Mouse (Mus musculus): Measurements from ENCODE around the gene Cped1.
A peak's percentile ranks its signal among the peaks of the same experiment; 100 is the strongest.

The Cped1 gene

DNA sequence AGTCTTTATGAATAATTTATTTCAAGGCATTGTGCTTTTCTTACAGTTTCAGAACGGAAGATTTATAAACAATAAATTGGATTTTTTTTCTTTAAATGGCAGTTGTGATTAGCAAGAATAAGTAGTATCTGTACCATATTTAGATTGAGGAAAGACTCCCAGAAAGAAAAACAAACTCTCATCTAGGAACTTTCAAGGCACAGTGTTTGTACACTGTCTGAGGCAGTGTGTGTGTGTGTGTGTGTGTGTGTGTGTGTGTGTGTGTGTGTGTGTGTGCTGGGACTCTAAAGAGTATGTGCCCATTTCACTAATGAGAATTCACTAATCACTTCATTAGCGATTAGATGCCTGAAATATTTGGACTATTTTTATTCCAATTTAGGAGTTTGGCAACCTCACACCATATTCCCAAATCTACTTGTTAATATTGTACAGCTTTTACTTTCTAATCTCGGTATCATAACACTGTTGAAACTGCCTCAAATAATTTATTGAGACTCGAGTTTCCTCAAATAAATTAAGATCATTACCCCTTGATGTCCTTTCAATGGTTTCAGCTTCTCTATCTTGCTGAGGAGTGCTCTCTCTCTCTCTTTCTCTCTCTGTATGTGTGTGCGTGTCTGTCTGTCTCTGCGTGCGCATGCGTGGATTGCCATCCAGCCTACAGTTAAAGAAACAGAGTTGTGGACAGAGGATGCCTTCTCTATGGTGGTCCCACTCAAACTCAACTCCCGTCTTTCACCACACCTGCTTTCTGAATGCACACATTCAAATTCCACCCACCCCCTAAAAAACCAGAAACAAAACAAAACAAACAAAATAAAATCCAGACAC lies 41.3 kb downstream of the Cped1 start:
- no peak for DNase-seq

DNA sequence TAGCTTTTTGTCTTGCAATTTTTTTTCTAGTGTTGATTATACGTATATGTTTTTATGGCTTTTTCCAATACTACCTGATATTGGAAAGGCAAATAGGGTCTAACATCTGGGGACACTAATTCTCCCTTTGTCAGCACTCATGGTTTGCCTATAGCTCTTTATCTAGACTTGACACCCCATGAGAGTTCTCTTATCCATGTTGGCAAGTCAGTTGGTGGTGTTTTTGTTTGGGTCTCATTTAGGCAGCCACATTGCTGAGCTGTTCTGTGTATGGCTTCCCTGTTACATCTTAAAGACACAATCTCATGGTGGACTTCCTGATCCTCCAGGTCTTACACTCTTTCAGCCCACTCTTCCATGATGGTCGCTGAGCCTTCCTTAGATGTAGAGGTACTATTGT lies 42.1 kb downstream of the Cped1 start:
- no peak for DNase-seq

DNA sequence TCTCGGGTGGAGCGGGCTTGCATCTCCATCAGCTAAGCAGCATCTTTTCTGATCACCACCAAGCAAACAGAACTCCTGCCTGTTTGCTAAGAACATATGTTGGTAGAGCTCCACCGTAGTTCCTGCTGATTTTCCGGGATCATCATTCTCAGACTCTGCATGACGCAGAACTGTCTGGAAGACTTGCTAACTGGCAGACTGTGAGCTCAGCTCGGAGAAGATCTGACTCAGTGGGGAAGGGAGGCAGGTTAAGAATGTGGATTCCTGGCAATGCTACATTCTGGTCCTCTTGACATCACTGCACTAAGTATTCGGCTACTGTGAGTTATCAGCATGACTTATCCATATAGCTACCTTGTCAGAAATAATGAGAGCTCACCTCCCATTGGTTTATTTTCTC lies 44.7 kb downstream of the Cped1 start:
- no peak for DNase-seq

DNA sequence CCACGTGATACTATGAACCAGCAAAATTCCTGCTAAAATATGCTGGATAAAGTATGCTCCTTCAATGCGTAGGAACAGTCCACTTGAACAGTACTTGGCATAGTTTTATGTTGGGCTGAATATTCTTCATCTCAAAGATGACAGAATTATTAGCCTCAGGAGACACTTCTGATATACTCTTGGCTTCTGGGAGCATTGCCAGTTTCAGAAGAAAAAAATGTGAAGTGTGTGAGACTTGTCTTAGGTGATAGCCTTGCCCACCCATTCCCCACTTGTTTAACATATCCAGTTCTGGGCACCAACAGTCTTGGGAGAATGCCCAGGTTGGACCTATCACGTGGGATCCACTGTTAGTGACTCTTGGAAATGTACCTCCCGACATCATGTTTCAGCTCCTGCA lies 47.5 kb downstream of the Cped1 start:
- DNase-seq: no peak

DNA sequence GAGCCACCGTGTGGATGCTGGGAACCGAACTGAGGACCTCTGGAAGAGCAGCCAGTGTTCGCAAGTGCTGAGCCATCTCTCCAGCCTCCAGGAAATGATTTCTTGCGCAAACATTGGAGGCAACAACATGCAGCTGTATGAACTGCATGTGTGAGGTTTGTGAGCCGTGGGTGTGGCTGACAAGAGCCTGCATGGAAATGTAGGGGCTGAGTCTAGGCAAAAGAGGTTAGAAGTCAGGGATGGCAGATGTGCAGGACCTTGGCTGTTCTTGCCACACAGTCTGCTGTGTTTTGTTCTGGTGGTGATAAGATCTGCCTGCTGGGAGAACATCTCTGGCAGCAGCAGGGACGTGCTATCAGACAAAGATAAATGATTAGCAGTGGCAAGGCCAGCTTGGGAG lies 49.7 kb downstream of the Cped1 start:
- no peak for DNase-seq

DNA sequence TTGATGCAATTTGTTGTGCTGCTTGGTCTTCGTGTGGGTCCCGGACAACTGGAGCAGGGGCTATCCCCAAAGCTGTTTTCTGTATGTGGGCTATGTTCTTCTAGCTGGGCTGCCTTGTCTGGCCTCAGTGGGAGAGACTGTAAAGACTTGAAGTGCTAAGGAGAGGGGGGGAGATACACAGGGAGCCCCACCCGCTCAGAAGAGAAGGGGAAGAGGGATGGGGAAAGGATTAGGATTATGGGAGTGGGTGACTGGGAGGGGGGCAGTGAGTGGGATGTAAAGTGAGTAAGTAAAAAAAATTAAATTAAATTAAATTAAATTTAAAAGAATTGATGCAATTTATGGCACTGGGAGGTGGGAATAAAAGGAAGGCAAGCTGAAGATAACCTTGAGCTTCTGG lies 50.2 kb downstream of the Cped1 start:
- no peak for DNase-seq

DNA sequence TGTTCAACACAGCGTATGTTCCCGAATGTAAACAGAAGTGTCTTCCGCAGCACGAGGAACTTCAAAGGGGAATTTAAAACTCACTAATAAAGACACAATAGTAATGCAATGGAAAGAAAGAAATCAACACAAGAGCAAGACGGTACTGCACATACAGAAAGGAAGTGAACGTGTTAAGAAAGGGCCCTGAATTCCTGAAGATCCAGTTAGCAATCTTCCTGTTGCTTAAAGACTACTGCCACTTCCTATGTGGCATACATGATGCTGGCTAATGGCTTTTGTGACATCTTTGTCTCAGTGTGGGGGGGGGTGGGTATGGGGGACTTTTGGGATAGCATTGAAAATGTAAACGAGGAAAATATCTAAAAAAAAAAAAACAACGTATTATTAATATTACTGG lies 50.7 kb downstream of the Cped1 start:
- DNase-seq: no peak

DNA sequence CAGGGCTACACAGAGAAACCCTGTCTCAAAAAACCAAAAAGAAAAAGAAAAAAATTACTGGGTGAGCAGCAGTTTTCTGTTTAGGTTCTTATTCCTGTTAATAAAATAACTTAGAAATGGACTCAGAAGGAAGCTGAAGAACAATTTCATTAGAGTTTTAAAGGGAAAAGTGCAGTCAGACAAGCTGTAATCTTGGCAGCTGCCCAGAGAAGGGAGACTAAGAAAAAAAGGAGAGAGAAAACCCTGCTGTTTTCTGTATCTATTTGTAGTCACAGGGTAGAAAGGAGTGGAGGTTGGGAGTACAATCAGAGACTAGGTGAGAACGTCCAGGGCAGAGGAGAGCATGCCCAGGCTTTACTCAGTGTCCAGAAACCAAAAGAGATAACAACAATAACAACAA lies 51.2 kb downstream of the Cped1 start:
- no peak for DNase-seq

DNA sequence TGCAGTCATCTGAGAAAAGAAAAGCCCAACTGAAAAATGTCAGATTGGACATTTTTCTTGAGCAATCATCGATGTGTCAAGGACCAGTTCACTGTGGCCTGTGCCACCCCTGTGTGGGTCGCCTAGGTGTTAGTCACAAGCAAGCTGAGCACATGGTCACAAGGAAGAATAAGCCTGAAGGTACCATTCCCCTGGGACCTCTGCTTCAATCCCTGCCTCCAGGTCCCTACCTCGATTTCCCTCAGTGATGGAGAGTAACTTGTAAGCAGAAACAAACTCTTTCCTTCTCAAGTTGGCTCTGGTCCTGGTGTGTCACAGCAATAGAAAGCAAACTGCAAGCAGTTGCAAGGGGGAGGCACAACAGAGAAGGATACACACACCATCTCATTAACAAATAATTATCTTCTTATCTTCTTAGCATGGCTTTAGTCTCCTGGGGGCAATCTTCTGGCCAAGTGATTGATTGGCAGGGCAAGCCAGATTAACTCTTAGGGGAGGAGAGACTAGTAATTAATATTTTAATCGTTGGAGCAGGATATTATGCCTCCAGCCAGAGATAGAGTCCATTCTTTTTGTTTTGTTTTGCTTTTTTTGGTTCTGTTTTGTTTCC lies 51.8 kb downstream of the Cped1 start:
- no peak for DNase-seq

DNA sequence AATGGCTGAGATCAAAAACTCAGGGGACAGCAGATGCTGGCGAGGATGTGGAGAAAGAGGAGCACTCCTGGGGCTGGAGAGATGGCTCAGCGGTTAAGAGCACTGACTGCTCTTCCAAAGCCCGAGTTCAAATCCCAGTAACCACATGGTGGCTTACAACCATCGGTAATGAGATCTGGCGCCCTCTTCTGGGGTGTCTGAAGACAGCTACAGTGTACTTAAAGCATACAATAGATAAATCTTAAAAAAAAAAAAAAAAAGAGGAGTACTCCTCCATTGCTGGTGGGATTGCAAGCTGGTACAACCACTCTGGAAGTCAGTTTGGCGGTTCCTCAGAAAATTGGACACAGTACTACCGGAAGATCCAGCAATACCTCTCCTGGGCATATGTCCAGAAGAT lies 54.0 kb downstream of the Cped1 start:
- DNase-seq: peak in 1 of 2 experiments; percentile 3

DNA sequence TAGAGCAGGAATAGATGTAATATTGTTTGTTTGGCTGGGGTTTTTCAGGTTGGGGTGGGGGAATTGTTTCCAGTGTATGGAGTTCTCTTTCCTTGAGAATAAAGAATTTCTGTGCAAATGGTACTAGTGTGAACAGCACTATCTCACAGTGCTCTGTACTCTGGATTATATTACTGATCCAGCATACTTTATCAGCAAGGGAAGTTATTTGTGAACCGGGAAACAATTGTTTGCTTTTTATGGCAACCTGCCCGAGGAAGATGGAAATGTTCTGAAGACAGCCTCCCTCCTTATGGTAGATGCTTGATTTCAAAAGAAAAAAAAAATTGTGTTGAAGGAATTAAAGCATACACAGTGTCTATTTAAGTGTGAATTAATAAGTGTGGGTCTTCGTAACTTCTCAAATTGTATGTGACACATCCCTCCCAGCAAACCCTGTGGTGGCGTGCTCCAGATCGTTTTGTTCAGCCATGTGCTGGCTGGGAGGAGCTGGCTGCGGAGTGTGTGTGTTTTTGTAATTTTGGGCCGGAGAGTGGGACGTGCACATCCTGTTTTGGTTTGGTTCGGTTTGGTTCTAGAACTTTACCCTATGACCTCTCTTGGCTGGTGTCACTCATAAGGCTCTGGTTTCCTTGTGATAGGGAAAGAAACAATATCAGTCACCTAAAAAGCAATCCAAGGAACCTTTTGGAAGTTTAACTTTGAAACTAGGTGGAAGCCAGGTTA lies 59.3 kb downstream of the Cped1 start:
- no peak for DNase-seq

DNA sequence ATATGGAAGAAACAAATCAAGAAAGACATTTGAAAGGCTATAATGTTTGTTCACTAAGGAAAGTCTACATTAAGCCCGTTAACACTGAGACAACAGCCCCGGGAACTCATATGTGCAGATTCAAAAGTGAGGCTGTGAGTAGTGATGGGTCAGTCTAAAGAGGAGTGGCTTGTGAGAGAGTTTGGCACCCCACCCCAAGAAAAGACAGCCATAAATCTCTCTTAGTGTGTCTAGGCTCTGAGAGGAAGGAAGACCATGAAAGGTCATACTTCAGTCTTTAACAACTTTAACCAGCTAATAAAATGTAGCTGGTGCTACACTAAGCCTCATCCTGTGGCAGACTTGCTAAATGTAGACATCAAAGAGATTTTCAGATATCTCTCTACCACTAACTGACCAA lies 61.4 kb downstream of the Cped1 start:
- DNase-seq: no peak

DNA sequence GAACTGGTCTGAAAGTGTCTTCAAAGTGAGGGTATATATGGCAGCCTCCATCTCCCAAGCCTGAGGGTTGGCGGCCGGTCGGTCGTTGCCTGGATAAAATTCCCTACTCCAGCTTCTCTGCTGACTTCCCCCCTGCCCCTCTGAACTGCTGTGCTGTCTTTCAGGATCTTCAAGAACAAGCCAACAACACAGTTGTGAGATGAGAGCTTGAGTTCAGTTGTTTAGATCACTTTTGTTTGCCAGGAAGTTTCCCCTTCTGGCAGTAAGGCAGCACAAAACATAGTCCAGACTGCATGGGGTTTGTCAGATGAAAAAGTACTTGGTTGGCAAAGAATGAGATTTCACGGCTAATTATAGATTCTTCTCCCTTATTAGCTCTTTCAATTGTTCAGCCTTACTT lies 63.4 kb downstream of the Cped1 start:
- no peak for DNase-seq

DNA sequence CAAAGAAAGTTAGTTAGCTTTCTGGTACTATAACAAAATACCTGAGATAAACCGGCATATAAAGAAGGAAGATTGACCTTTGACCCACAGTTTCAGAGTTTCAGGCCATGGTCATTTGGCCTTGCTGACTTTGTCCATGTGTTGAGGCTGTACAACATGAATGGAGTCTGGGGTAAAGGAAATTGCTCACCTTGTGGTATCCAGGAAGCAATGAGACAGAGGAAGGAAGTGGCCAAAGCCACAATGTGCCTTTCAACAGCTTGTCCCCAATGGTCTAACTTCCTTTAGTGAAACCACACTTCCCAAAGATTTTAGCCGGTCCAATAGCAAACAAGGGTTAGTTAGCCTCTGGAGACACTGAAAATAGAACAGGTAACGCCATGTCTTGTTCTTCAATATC lies 65.8 kb downstream of the Cped1 start:
- no peak for DNase-seq

DNA sequence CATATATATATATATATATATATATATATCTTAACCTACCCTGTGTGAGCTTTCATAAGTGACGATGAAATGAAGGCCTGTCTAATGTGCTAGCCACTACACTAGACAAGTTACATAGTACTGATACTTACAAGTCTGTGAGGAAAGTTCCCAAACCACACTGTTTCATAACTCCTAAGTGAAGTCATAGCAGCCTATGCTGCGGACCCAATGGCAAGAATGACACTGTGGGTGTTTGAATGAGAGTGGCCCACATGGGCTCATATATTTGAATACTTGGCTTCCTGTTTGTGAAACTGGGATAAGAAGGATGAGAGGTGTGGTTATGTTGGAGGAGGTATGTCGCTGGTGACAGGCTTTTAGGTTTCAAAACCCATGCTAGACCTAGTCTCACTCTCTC lies 67.3 kb downstream of the Cped1 start:
- no peak for DNase-seq

DNA sequence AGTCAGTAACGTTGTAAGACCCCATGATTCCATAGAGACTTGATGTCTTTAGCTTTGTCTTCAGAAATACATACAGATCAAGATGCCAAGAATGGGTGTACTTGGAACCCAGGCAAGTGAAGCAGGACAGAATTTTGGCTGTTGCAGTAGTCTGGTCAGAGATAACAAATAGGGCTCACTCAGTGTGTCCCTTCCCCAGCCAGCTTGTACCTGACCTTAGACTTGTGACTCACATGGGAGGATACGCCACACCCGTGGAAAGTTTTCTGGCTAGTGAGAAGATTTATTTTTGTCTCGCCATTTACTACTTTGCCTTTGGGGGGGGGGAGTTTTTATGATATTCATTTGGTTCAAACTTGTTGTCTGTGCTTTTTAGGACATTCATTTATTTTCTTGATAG lies 78.6 kb downstream of the Cped1 start:
- no peak for DNase-seq

DNA sequence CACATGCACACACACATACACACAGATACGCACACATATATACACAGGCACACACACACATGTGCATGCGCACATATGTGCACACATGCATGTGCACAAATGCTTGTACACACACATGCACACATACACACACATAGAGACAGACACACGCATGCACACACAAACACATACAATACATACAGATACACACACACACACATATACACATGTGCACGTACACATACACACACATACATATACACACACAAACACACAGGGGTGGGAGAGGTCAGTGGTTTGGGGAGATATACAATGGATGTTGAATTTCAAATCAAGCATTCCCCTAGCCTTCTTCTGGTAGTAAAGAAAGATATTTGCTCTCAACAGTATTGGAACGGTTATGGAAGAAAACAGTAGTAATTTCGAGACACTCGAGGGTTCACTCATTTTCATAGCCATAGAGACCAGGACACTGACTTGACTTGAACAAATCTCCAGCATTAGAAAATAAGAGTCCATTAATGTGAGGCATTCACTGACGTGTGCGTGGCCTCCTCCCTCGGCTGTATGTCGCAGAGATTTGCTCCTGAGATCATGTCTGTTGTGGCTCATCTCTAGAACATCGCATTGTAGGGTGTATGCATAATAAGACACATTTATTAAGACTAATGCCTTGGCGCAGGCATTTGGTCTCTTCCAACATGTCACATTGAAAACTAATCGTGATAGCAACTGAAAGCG lies 85.0 kb downstream of the Cped1 start:
- DNase-seq: no peak

DNA sequence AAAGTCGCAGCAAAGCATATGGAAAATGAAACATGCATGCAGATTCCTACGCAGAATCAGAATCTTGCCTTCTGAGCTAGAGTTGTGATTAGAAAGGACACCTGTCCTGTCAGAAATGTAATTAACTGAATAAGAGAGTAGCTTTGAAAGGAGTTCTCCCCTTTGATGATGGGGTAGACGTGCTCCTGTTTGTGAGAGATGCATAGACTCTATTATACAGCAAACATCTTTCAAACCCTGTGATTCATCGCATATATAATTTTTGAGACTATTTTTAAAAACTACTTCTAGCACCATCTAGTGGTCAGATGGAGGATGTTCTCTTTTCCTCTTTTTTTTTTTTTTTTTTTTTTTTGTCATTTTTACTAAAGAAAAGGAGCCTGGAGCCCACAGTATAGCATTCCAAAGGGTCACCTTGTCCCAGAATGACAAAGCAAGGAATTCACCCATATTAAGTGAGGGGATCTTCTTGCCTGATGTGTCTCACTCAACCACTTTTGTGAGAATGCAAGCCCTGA lies 85.7 kb downstream of the Cped1 start:
- no peak for DNase-seq

DNA sequence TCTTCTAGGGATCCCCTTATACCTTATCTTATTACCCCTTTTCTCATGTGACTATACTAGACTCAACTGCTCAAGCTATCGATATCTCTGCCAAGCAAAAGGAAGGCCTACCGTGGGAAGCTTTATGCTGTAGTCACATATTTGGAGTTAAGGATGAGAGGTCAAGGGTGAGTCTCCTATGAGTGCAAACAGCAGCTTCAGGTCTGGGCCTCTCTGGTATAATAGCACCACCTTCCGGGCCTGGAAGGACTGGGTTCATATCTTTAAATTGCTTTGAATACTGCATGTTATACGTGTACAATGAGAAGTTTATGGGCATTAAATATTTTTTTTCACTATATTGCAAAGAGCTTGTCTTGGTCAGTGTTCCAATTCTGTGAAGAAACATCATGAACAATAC lies 87.0 kb downstream of the Cped1 start:
- DNase-seq: no peak

DNA sequence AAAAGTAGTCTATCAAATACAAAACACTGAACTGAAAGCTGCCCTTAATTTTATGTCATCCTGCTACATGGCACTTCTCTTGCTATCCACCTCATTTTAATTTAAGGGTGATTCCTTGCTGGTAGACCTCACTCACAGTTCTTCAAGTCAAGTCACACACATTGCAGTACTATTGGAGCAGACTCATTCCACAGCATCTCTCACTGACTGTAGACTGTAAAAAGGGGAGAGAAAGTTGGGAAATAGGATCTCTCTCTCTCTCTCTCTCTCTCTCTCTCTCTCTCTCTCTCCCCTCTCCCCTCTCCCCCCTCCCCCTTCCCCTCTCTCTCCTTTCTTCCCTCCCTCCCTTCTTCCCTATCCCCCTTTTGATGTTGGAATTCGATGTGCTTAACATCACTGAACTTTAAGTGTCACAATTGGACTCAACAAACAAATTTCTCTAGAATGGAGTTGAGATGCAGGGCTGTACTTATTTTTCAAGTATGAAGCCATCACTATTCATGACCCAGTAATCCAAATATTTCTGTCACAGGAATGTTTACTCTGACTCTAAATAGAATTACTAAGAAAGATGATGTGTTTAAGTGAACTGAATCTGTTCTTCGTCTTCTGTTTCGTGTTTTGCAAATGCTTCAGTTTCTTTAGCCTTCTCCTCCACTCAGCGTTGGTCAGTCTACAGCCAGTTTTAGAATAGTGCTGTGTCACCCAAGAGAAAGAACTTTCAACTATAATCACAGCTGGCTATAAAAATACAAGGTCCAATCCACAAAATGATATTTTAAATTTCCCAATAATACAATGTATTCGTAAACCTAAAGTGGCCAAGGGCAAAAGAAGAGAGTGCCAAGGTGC lies 88.7 kb downstream of the Cped1 start:
- no peak for DNase-seq

DNA sequence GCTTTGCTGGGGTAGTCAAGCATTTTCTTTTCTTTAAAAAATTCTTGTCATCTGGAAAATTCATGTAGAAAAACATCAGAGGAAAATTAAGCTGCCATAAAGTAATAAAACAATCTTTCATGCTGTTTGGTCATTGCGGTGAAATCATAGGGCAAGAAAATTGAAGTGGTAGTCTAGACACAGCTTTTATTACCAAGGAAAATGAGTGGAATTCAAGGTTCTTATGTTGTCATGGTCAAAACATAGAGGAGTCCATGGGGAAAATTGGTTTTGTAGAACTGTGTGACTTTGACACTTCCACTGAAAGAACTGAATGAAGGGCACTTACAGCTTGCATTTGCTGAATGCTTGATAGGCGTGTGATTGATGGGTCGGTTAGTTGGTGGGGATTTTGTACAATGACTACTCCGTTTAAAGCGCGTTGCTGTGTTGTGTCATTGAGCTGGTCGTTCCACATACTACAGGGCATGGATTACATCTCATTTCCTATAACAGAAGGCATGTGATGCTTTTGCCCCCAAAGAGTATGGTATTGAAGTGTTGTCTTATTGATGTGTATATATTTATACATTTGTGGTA lies 93.1 kb downstream of the Cped1 start:
- no peak for DNase-seq

DNA sequence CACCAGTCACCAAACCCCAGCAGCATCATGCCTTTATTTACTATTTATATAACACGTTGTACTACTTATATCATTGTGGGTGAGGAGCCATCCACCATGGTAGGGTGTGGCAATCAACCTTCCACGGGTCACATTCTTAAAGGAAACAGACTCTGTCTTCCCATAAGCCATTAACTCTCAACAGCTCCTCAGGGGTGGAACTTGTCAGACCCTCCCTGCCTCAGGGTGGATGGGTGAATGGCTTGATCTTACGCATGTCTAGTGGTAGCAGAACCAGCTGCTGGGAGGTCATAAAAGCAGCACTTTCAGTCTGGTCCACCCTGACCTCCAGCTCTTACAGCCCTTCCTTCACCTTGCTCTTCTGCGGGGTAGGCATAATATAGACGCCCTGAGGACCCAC lies 100.3 kb downstream of the Cped1 start:
- DNase-seq: no peak

All from thymus, postnatal 36 days (tissue).